Mouse (Mus musculus) forelimb bud, embryonic 11.5 days (tissue): ENCODE measurements at regions not wholly inside any gene's neighbourhood (a gene's known extent, or its start where the extent isn't known, plus 50 kb on each side); places are given as distances from the start of the nearest gene placed in this dataset.

ENCODE experiments used
- DNase-seq: peaks from one replicate; pipeline ENCODE4 v3.0.0-alpha.2; 2012; ENCODE audit warnings: low read depth, low spot score

- DNase-seq: no peak
These were observed 99.9 kb upstream of the Nsun2 start for GRCm38 (mm10) chr13:69433461-69434323.

GRCm38 (mm10) chr13:69439486-69439885 lies 94.1 kb upstream of the Nsun2 start:
- DNase-seq: no peak

GRCm38 (mm10) chr13:69441798-69442197 lies 91.7 kb upstream of the Nsun2 start:
- DNase-seq: no peak

GRCm38 (mm10) chr13:69445611-69446010 lies 87.9 kb upstream of the Nsun2 start:
- no peak for DNase-seq
